Mouse (Mus musculus) telencephalon, adult 2 months (tissue): ENCODE measurements around the gene Fscn3.
A peak's percentile ranks its signal among the peaks of the same experiment; 100 is the strongest.

ENCODE experiments used
- DNase-seq: peaks from one replicate; pipeline ENCODE4 v3.0.0-alpha.2; 2011; ENCODE audit warnings: low read depth, low spot score

Gene Fscn3

DNA sequence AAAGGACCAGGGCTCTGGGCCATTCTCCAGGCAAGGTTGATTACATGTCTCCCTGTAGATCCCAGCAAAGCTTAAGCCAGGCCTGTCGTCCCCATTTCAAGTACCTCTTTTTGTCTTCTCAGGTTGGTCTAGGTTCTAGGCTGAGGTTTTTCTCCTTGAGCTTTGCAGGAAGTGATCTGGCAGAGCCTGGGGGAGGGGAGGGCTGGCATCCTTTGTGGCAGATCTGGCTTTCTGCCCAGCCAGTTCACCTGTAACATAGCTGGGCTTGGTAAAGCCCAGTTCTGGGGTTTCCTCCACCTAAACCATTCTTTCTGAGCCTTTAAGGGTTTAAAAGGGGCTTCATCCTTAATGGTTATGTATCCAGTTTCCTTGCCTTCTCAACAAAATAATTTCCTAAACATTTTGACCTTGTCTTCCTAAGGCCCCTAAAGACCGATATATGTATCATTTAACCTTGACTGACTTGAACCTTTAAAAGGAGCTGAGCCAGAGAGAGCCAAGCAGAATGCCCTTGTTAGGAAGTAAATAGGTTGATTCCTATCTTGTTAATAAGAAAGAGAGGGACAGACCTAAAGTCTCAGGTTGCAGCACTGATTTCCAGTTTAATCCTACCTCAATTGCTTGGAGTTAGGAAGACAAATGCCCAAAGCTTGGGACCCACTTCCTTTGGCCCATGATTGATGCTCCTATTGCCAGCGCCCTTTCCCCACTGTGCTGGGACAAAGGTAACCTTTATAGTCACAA, at the start of gene Fscn3:
TSS of gene Fscn3 (plus strand) at position 694 of the 744 bp plus-strand sequence.
- no peak for DNase-seq

DNA sequence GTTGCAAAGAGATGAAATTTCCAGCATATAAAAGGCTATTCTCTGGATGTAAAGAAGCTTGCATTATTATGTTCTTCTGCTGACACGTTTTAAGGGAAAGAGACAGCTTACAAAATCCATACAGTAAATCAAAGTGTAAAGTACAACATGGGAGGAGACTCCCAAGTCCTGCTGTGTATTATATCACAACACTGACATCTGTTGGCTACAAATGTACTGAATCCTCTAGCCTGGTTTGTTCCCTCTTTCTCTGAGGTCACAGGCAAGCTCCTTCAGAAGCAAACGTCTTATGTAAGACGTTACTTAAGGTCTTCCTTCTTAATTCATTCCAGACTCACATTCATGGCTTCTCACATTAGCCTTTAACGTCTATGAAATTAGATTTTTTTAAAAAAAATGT, 45.6 kb upstream of the Fscn3 start:
- DNase-seq = peak; percentile 23

DNA sequence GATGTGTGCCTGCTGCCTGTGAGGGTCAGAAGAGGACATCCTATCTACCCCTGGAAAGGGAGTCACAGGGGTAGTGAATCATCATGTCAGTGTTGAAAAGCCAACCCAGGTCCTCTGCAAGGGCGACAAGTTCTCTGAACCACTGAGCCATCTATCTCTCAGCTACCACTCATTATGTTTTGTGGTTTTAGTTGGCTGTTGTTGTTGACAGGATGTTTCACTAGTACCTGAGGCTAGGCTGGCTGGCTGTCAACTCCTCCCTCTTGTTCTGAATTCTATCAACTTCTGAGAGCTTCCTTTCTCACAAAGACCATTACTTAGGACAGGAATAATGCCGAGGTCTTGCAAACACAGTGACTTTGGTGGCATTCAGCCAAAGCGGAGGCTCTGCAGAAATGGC, 42.4 kb upstream of the Fscn3 start:
- no peak for DNase-seq

DNA sequence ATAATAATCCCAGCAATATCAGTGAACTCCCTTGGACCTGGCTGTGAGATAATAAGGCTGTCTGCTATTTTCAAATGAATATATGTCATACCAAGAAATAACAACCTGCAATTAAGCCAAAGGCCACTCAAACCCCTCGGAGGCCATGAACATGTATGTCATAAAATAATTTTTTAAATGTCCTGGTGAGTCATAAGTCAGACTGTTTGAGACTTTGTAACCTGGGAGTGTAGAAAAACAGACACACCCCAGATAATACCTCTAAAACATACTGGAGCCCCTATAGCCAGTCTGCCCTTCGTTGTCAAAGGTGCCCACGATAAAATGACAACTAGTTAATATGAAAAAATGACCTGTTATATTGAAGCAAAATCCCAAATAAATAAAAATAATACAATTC, 38.6 kb upstream of the Fscn3 start:
- DNase-seq = no peak

DNA sequence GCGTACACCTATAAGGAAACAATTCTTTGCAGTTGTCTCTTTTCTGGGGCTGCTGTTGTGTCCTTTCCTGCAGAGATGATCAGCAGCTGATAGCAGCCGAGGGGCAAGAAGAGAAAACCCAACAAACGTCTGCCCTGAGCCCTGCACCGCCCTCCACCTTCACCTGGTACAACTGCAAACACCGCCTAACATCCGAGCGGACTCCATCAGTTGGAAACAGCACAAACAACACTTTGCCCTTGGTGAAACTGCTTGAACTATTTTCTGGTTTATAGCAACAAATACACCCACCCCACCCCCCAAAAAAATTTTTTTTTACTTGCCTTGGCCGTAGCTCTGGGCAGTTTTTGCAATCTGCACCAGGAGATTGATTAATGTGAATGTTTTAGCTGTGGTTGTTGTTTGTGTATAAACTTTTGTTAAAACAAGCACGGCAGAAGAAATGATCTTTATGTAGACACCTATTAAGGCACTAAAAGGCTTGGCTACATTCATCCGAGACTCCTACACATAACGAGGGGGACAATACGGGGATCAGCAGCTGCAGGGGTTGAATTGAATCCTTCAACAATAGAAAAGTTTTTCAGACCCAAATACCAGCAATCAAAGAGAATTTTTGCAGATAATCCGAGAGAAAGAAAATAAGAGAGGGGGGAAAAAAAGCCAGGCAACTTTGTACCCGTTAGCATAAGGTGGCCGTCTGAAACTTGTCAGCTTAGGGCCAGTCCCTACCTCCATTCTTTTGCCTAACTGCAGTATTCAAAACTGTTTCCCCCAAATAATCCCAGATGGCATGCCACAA, 31.3 kb upstream of the Fscn3 start:
- no peak for DNase-seq

DNA sequence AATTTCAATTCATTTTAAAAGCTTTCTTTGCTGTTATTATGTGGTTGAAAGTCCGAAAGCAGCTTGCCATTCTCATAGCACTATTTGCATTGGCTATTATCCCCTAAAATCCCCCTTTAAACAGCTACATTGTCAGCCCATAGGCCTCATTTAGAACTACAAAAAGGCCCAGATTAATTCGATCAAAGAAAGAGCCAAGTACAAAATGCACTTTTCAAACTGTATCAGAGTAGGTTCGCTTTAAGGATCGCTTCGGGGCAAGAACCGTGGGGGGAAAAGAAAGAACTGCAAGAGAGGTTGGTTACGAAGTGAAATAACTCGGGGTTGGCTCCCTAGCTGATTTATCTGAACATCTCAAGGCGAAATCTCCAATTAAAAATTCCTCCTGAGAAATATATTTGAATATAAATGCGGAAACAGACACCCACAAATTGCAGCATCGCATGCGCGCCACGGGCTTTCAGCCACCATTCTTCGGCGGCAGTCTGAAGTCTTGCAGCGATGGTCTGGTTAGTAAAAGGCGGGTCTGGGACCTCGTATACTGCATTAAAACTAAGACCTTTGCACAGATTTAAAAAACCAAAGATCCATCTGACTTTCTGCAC, 30.6 kb upstream of the Fscn3 start:
- DNase-seq = no peak

DNA sequence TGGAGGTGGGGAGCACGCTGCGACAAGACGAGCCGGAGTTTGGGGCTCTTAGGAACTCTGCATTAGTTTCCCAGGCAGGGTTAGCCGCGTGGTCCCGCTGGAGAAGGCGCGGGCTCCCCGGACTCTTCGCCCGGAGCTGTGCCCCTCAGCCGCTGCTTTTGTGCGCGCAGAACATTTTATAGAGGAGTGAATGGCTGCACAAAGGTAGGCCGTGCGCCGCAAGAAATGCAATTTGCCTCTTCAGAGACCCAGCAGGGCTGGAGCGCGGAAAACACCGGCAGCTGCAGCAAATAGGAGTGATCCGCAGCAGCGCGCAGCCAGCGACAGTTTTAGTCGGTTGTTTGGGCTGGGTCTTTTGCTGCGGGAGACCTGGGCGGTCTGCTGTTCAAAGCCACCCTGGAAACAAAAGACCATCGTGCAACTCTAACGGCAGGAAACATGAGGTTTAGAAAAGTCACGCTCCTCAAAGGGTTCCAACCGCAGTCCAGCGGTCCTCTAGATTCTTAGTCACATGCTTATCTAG, 29.8 kb upstream of the Fscn3 start, which contains the start of gene Zfp800:
TSS of gene Zfp800 (minus strand) at position 325 of the 523 bp plus-strand sequence.
- DNase-seq = no peak

DNA sequence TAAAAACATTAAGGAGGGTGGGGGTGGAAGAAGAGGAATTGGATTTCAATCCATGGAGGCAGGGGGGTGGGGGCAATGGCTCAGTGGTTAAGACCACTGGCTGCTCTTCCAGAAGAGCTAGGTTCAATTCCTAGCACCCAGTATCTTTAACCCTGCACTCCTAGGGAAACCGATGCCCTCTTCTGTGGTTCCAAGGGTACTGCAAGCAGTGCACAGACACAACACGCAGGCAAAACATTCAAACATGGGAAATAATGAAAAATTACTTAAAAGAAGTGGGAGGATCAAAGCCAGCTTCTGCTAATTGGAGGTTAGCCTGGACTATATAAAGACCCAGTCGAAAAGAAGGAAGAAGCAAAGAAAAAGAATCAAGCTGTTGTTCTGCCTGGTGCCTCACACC, 28.9 kb upstream of the Fscn3 start:
- no peak for DNase-seq

DNA sequence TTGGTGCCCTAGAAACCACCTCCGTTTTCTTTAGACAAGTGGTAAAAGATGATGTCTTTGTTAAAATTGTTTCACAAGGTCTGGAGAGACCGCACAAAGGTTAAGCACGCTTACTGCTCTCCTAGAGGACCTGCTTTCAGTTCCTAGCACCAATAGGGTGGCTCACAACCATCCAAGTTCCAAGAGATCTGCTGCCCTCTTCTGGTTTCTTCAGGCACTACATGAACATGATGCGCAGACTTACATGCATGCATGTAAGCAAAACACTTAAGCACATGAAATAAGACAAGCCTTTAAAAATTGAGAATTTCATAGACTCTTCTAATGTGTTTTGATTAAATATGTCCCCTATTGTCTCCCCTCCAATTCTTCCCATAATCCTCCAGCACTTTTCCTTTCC, 27.8 kb upstream of the Fscn3 start:
- no peak for DNase-seq

DNA sequence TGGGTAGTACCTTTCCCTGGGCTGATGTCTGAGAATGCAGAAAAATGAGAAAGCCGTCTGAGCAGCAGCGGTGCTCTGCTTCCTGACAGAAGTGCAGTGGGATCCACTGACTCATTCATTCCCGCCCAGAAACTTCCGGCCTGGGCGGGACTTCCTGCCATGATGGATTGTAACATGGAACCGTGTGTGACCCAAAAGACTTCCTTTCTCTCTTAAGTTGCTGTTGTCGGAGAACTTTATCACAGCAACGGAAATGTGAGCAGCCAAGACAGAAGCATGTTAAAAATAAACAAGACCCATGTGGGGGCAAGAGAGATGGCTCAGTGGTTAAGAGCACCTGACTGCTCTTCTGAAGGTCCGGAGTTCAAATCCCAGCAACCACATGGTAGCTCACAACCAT, 17.5 kb upstream of the Fscn3 start:
- no peak for DNase-seq

DNA sequence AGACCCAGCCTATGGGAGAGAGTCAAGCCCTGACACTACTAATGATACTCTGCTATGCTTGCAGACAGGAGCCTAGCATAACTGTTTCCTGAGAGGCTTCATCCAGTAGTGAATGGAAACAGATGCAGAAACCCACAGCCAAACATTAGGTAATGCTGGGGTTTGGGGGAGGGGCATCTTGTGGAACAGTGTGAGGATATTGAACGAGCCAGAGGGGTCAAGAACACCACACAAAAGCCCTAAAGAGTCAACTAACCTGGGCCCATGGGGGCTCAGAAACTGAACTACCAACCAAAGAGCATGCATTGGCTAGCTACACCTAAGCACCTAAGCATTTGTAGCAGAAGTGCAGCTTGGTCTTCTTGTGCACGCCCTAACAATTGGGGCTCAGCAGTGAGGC, 16.4 kb upstream of the Fscn3 start:
- DNase-seq = no peak

DNA sequence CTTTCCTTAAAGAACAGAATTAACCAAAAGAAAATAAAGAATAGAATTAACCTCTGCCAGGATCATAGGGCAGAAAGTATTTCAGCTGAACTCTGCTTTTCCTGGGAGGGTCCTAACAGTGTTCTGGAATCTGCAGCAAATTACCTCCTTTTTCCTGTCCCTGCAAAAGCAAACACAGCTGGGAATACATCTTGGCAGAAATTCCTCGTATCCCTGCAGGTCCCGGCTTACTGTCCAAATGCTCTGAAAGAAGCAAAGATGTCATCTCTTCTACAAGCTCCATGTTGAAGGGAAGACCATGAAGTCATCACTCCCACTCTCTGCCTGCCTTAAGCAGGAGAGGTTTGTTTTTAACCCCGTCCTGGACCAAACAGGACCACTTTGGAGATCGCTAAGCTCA, 10.6 kb upstream of the Fscn3 start:
- DNase-seq = no peak

DNA sequence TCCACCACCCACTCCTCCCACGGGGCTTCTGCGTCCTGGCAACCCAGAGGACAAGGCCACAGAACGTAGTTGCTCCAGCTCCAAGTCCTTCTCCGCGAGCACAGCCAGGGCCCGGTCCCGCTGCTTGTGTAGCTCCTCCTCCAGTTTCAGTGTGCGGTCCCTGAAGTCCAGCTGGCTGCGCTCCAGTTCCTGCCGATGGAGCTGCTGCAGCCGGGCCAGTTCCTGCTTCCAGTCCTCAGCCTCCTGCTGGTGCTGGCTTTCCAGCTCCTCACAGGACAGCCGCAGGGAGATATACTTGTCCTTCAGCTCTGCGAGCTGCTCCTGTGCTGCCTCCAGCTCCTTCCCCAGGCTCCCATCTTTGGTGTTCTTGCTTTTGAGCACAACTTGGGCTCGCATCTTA, 9.1 kb upstream of the Fscn3 start:
- DNase-seq = no peak

DNA sequence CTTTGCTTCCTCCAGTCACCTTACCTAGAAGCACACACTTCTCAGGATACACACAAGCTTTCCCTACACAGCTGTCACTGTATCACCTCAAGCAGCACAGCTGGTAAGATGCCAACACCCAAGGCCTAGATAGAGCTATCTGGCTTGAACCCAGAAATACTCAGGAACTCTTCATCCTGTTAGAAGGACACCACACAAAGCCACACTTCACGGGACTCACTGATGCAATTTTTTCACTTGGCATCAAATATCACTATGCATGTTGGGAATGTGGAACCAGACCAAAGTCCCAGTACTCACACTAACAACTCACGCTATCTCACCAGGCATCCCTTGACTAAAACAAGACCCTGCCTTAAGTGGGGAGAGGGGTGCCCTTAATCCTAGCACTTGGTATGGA, 7.9 kb upstream of the Fscn3 start:
- DNase-seq = no peak

DNA sequence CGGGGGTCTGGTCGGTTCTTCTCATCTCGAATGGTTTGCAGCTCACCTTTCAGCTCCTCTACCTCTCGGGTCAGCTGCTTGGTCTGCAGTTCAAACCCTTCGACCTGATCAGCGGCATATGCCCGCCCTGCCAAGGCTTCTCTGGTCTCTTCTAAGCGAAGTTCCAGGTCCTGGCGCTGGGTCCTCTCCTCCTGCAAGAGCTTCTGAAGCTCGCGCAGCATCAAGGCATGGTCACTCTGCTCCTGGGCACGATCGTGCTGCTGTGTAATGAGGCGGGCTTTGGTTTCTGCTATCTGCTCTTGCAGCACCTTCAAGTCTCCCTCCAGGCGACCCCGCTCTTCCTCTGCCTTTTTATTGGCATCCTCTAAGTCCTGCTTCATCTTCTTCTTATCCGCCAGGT, 7.2 kb upstream of the Fscn3 start:
- no peak for DNase-seq

DNA sequence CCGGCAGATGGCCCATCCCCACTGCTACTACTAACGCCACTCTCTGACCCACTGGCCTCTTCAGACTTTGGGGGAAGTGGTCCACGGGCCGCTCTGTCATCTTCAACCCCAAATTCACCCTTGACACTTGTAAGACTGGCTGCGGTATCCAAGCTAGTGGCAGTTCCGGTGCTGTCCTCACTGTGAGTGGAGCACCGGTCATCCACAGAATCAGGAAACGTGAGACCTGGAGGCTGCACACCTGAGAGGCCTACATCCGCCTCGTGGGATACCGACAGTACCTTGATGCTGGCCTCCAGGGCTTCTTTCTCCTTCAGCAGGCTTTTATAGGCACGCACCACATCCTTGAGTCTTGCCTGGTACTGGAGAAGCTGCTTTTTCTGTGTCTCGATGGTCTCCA, 6.7 kb upstream of the Fscn3 start:
- no peak for DNase-seq

DNA sequence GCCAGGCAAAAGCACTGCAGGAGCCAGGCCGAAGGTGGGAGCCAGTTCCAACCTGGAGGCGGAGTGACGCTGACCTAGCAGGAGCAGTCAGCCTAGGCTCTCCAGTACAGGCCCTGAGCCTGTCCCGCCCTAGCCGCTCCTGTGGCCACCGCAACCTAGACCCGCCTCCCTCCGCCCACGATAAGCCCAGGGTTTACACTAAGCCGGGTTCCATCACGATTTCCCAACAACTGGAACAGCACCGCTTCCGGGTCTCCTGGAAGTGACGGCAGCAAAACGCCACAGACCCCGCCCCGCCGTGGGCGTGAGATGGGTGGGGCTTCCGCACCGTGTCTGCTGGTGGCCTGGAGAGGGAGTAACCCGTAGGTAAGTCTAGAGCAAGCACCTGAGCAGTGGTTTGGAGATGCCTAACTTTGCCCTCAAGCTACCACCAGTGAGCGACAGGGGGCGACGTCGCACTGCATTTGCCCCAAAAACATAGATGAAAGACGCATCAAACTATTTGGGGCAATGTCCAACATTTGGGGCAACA, 6.1 kb upstream of the Fscn3 start:
- peak; percentile 89 for DNase-seq

DNA sequence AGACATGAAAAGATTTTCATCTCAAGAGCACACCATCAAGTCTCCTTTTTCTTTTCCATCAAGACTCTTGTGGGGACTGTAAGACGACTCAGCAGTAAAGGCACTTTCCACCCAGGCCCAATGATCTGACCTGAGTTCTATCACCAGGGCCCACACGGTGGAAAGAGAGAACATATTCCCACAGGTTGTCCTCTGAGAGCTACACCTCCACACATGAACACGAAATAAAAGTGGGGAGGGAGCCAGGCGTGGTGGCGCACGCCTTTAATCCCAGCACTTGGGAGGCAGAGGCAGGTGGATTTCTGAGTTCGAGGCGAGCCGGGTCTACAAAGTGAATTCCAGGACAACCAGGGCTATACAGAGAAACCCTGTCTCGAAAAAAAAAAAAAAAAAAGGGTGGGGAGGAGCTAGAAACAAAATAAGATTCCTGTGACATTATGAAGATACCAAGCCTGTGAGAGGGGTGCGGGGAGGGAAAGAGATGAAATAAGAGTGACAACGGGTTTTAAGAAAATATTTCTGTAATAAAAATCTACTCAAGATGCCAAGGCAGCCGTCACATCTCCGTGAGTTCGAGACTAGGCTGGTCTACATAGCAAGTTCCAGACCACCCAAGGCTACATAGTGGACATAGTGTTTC, 4.8 kb upstream of the Fscn3 start:
- no peak for DNase-seq

DNA sequence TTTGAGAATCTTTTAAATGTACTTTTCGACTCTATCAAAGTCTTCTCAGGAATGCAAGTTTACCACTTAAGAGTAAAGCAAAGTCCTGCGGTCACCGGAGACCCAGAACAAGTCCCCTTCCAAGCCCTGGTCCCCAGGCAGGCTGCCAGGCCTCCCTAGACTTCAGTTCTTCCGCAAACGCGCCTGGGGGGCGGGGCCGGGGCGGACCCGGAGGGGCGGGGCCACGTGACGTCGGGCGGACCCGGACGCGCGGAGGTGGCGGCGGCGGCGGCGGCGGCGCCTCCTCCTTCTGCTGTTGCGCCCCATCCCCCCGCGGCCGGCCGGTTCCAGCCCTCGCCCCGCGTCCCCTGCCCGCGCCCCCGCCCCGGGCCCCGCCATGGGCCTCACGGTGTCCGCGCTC, 4.3 kb upstream of the Fscn3 start, which contains the start of gene Arf5:
TSS of gene Arf5 (plus strand) at position 248 of the 400 bp plus-strand sequence.
- DNase-seq = peak; percentile 33

DNA sequence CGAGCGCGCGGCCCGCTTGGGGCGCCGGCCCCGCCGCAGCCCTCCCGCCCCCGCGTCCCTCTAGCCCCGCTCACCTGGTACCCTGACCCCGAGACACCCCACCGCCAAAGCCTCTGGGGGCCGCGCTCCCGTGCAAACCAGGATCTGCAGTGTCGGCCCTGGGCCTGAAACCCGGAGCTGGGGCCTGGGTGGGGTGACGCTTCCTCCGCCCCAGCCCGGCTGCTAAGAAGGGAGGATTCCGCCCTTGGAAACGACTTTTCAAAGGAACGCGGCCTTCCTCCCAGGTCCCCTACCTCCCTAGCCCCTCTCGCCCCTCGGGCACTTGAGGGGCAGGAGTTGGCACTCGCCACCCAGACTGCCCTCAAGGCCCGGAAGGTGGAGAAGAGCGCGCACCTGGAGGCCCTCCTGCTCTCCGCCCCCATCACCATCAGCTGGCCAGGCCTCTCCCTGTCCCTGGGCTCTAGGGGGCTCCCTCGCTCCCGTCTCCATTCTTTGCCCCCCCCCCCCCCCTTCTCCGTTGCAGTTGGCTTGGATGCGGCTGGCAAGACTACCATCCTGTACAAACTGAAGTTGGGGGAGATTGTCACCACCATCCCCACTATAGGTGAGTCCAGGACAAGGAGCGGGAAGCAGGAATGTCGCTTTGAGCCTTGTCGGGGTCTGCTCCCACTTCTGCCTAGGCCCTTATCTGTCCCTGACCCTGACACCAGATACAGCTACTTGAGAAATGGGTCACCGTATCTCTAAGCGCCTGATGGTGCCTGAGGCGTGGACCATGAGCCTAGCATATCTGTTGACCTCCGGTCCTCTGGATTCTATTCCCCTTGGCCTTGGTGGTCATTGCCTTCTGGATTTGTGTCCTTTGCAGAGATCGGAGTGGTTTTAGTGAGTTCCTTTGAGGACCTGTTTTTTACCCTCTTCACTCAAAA, 3.6 kb upstream of the Fscn3 start:
- peak; percentile 48 for DNase-seq

DNA sequence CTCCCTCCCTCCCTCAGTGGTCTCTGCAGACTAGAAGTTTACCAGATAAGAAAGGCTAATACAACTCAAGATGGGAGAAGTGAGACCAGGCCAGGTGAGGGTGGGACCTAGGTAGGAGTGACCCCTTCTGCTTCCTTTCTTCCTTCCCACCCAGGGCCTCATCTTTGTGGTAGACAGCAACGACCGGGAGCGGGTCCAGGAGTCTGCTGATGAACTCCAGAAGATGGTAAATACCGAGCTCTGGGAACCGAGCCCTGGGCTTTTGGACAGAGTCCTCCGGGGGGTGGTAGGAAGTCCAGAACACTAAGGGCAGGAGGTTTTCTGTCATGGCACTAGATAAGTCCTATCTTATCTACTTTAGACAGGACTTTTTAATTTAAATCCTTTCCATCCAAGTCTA, 2.6 kb upstream of the Fscn3 start:
- no peak for DNase-seq
